Mouse (Mus musculus) limb, embryonic 14.5 days (tissue): ENCODE data around the gene Gm49711. TPM values are rescaled to one million over a fixed set of nuclear protein-coding genes. Genes with fewer than 3 reads are reported as not detected.

Experiments used
- ATAC-seq: fragments of 200-750 bp; cut with Nextera tagmentation; 2 replicates; pipeline ENCODE4 v1.8.0; 2017; ENCODE audit warnings: low read depth, moderate number of reproducible peaks, moderate TSS enrichment; ENCODE audit not compliant: low FRiP score
- DNase-seq: peaks from one replicate; pipeline ENCODE4 v3.0.0-alpha.2; 2015; ENCODE audit warnings: low spot score
- H3K27ac ChIP-seq: fragments of 300-500 bp; sonication (generic); replicated peaks from 2 replicates; pipeline ENCODE4 v1.5.1; 2014; ENCODE audit warnings: low read depth, mild to moderate bottlenecking, low read length, moderate library complexity, mixed read lengths
- H3K27me3 ChIP-seq: fragments of 300-500 bp; sonication (generic); 2 replicates; pipeline ENCODE4 v1.6.1; 2014; ENCODE audit warnings: low read length, mixed read lengths; ENCODE audit not compliant: control insufficient read depth, insufficient read depth
- H3K36me3 ChIP-seq: fragments of 300-500 bp; sonication (generic); 2 replicates; pipeline ENCODE4 v1.6.1; 2014; ENCODE audit warnings: mild to moderate bottlenecking, low read length, moderate library complexity, mixed read lengths; ENCODE audit not compliant: control insufficient read depth, insufficient read depth
- H3K4me1 ChIP-seq: fragments of 300-500 bp; sonication (generic); 2 replicates; pipeline ENCODE4 v1.6.1; 2014; ENCODE audit warnings: antibody characterized with exemption, low read length, mixed read lengths; ENCODE audit not compliant: control insufficient read depth, insufficient read depth
- H3K4me2 ChIP-seq: fragments of 300-500 bp; sonication (generic); replicated peaks from 2 replicates; pipeline ENCODE4 v1.6.1; 2014; ENCODE audit warnings: low read depth, mild to moderate bottlenecking, low read length, moderate library complexity; ENCODE audit not compliant: severe bottlenecking
- H3K4me3 ChIP-seq: fragments of 300-500 bp; sonication (generic); replicated peaks from 2 replicates; pipeline ENCODE4 v1.5.1; 2014; ENCODE audit warnings: low read length
- H3K9ac ChIP-seq: fragments of 300-500 bp; sonication (generic); 2 replicates; pipeline ENCODE4 v1.6.1; 2014; ENCODE audit warnings: mild to moderate bottlenecking, low read depth, low read length, moderate library complexity; ENCODE audit not compliant: severe bottlenecking
- H3K9me3 ChIP-seq: fragments of 300-500 bp; sonication (generic); 2 replicates; pipeline ENCODE4 v1.6.1; 2016; ENCODE audit warnings: low read length; ENCODE audit not compliant: control insufficient read depth
- POLR2A ChIP-seq: fragments of 200-500 bp; IDR thresholded peaks from 2 replicates; pipeline ENCODE4 v1.8.0; 2012; ENCODE audit warnings: inconsistent platforms, mild to moderate bottlenecking, moderate library complexity, borderline replicate concordance; ENCODE audit not compliant: insufficient read depth, insufficient read length; ENCODE audit errors: extremely low read depth
- WGBS: fragments of 180-500 bp; shearing (Covaris S2); extraction: QIAGEN DNeasy Blood & Tissue Kit; methylation state at CpG from one replicate; pipeline ENCODE4 v1.1.7; 2014; 5-methylcytosine and 5-hydroxymethylcytosine counted together
- polyA plus RNA-seq, 2 experiments: library from polyadenylated mRNA; depleted of rRNA in 1 of 2; stranded (reverse) in 1 of 2; unstranded in 1 of 2; fragments of >200 nt; fragmentation: Nextera tagmentation in 1 of 2; extraction: Ambion mirVana in 1 of 2; gene quantifications; 2 replicates each; pipeline versions ENCODE4 v1.2.1 to v1.2.3; 2012 to 2014

Gene Gm49711
- polyA plus RNA-seq, 2 experiments, result 0.24 TPM; not detected in 1

- no peaks in the 10 kb centered on the region for H3K9me3 ChIP-seq
- H3K27ac ChIP-seq, result no peak overlapping the region
- DNase-seq, result no peak
- H3K36me3 ChIP-seq, result peaks cover 36% of the 10 kb centered on the region
- TF ChIP-seq POLR2A, result no peak
- H3K27me3 ChIP-seq, result no peaks in the 10 kb centered on the region
- WGBS, result 94% methylated on average over 1 of the region's 1 CpGs
- no peak overlapping the region for H3K4me2 ChIP-seq
- peaks cover 12% of the 10 kb centered on the region; the same call in 1 of the 2 replicates for H3K4me1 ChIP-seq
- no peak overlapping the region for H3K9ac ChIP-seq
- no peak for ATAC-seq
- H3K4me3 ChIP-seq, result no peak overlapping the region
Measured at GRCm38 (mm10) chr16:92062832-92063231, 4.7 kb downstream of the Gm49711 start.

GRCm38 (mm10) chr16:92064801-92065200 lies 6.7 kb downstream of the Gm49711 start:
- H3K27ac ChIP-seq, result no peak overlapping the region
- 96% methylated on average over 2 of the region's 2 CpGs for whole genome bisulfite sequencing
- H3K4me3 ChIP-seq, result no peak overlapping the region
- H3K9me3 ChIP-seq, result no peaks in the 10 kb centered on the region
- ATAC-seq (no peak), DNase-seq (no peak)
- H3K27me3 ChIP-seq, result no peaks in the 10 kb centered on the region
- TF ChIP-seq POLR2A, result no peak
- peaks cover 9% of the 10 kb centered on the region; the same call in 1 of the 2 replicates for H3K4me1 ChIP-seq
- H3K4me2 ChIP-seq, result no peak overlapping the region
- H3K36me3 ChIP-seq, result peaks cover 45% of the 10 kb centered on the region
- H3K9ac ChIP-seq, result no peak overlapping the region

DNA sequence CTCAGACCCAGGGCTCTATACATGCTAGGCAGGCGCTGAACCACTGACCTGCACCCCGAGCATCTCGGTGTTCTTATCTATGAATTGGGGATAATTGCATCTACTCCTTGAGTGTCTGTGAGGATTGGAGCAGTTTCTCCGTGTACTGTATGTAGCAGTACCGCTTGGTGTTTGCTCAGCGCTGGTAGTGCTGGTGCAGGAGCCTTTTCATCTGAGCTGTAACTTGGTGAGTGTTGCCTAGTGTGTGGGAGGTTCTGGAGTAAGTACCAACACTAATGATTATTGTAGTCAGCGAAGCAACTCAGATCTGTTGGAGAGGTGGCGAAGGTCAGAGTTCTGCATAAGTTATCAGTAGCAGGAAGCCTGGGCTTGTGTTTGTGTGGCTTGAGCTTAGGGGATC lies 12.2 kb downstream of the Gm49711 start:
- no peak for DNase-seq
- no peaks in the 10 kb centered on the region for H3K4me1 ChIP-seq
- no peak overlapping the region for H3K4me3 ChIP-seq
- no peak for TF ChIP-seq POLR2A
- WGBS, result 94% methylated on average over 8 of the region's 8 CpGs
- H3K4me2 ChIP-seq, result no peak overlapping the region
- H3K9ac ChIP-seq, result no peak overlapping the region
- no peak overlapping the region for H3K27ac ChIP-seq
- H3K27me3 ChIP-seq, result no peaks in the 10 kb centered on the region
- peaks cover 39% of the 10 kb centered on the region for H3K36me3 ChIP-seq
- ATAC-seq, result no peak
- H3K9me3 ChIP-seq, result no peaks in the 10 kb centered on the region

- Histone ChIP-seq H3K4me3 (no peak overlapping the region), H3K4me1 (no peaks in the 10 kb centered on the region), H3K9me3 (no peaks in the 10 kb centered on the region), H3K4me2 (no peak overlapping the region), H3K27me3 (no peaks in the 10 kb centered on the region), H3K9ac (no peak overlapping the region), H3K27ac (no peak overlapping the region), H3K36me3 (peaks cover 34% of the 10 kb centered on the region)
- no peak for DNase-seq
- ATAC-seq, result no peak
- WGBS, result 96% methylated on average over 8 of the region's 8 CpGs
- TF ChIP-seq POLR2A, result no peak
Measured at GRCm38 (mm10) chr16:92076797-92077196, 18.7 kb downstream of the Gm49711 start.

GRCm38 (mm10) chr16:92083771-92084453 lies 25.8 kb downstream of the Gm49711 start:
- DNase-seq (no peak), ATAC-seq (no peak)
- Histone ChIP-seq H3K36me3 (peaks cover 10% of the 10 kb centered on the region), H3K27me3 (no peaks in the 10 kb centered on the region), H3K4me2 (no peak overlapping the region), H3K4me3 (no peak overlapping the region), H3K27ac (no peak overlapping the region), H3K9me3 (no peaks in the 10 kb centered on the region), H3K4me1 (peaks cover 7% of the 10 kb centered on the region), H3K9ac (no peak overlapping the region)
- 72% methylated on average over 10 of the region's 10 CpGs for WGBS
- TF ChIP-seq POLR2A, result no peak
